ENCODE assay signal across 7 mouse cellular contexts in the genomic region with DNA sequence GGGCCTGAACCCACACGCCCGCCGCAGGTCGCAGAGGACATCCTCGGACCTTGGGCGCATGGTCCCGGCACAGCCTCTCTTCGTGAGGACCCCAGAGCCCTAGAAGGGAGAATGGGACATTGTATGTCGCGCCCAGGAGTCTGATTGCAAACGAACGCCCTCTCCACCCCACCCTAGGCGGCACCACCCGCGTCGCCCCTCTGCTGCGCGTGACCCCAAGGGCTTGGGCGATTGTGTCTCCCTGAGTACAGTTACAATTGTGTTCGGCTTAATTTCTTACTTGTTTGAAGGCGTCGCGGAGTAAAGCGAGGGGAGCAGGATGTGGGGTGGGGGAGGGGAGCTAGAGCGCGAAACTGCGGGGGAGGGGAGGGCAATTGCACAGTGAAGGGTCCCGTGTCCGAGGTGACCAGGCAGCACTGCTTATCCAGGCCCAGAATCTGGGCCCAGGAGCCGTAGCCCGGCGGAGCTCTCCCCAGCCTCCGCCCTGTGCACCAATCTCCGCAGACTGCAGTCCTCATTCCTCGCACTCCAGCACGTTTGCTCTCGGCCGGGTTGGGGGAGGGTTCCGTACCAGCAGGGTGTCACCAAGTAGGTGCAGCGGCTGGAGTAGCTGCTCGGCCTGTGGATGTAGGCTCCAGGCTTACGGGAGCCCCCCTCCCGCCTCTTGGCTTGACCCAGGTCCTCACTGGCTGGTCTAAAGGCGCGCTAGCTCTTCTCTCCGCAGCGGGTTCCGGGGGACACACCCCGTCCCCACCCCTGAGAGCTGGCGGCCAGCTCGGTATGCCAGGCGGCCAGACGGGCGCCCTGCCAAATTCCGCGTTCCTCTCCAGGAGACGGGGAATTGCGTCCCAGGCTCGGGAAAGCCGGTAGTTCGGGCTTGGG. TPM values are rescaled to one million over a fixed set of nuclear protein-coding genes. Genes with fewer than 3 reads are reported as not detected.
DNase-seq lines count a peak whose midpoint lies in the region; ATAC-seq and TF ChIP-seq lines count a peak whose summit lies in the region.

No protein-coding gene starts in this region.

- H3K27me3 ChIP-seq in embryonic facial prominence, embryonic 10.5 days (replicated peaks; ENCODE audit: low read depth, poor library complexity, severe bottlenecking) = no peaks in the 10 kb centered on the region
- no peaks in the 10 kb centered on the region for H3K27me3 ChIP-seq in intestine, postnatal 0 days (replicated peaks; ENCODE audit: control insufficient read depth, insufficient read depth, low read length)
- no peaks in the 10 kb centered on the region; the same call in 1 of the 2 replicates for H3K27me3 ChIP-seq in limb, embryonic 10.5 days (ENCODE audit: low read depth, poor library complexity, severe bottlenecking)
- no peaks in the 10 kb centered on the region for H3K27me3 ChIP-seq in midbrain, embryonic 11.5 days (ENCODE audit: control insufficient read depth, insufficient read depth, low read length)

- WGBS in embryonic facial prominence, embryonic 10.5 days = under 1% methylated on average over 61 of the region's 61 CpGs
- WGBS in intestine, postnatal 0 days = under 1% methylated on average over 61 of the region's 61 CpGs
- under 1% methylated on average over 61 of the region's 61 CpGs for WGBS in limb, embryonic 10.5 days
- under 1% methylated on average over 61 of the region's 61 CpGs for WGBS in midbrain, embryonic 11.5 days

- H3K4me1 ChIP-seq in embryonic facial prominence, embryonic 10.5 days = peaks cover 74% of the 10 kb centered on the region
- peaks cover 11% of the 10 kb centered on the region for H3K4me1 ChIP-seq in intestine, postnatal 0 days (replicated peaks; ENCODE audit: control insufficient read depth, insufficient read depth, low read length)
- H3K4me1 ChIP-seq in limb, embryonic 10.5 days = peaks cover 73% of the 10 kb centered on the region
- H3K4me1 ChIP-seq in midbrain, embryonic 11.5 days (ENCODE audit: control insufficient read depth, insufficient read depth, low read length) = peaks cover 28% of the 10 kb centered on the region

- peak overlapping the region; percentile 98 for H3K4me2 ChIP-seq in intestine, postnatal 0 days (replicated peaks; ENCODE audit: low read depth)
- H3K4me2 ChIP-seq in midbrain, embryonic 11.5 days = peak overlapping the region; percentile 80

- H3K4me3 ChIP-seq in embryonic facial prominence, embryonic 10.5 days = peak overlapping the region; percentile 84
- H3K4me3 ChIP-seq in intestine, postnatal 0 days (ENCODE audit: low read depth, low read length) = peak overlapping the region; percentile 73
- peak overlapping the region; percentile 78 for H3K4me3 ChIP-seq in limb, embryonic 10.5 days
- peak overlapping the region; percentile 63 for H3K4me3 ChIP-seq in midbrain, embryonic 11.5 days (ENCODE audit: low read depth, low read length)

- peak overlapping the region; percentile 72 for H3K9ac ChIP-seq in intestine, postnatal 0 days (ENCODE audit: low read depth, low read length)
- peak overlapping the region; percentile 91 for H3K9ac ChIP-seq in midbrain, embryonic 11.5 days (ENCODE audit: low read length)

- no peaks in the 10 kb centered on the region for H3K36me3 ChIP-seq in embryonic facial prominence, embryonic 10.5 days (replicated peaks)
- H3K36me3 ChIP-seq in intestine, postnatal 0 days (ENCODE audit: control insufficient read depth, insufficient read depth) = no peaks in the 10 kb centered on the region
- H3K36me3 ChIP-seq in limb, embryonic 10.5 days = no peaks in the 10 kb centered on the region
- no peaks in the 10 kb centered on the region for H3K36me3 ChIP-seq in midbrain, embryonic 11.5 days (ENCODE audit: control insufficient read depth, insufficient read depth, low read length)

- peak; percentile 55 for ATAC-seq in intestine, postnatal 0 days
- peak; percentile 67 for ATAC-seq in midbrain, embryonic 11.5 days (ENCODE audit: low FRiP score)

- H3K27ac ChIP-seq in embryonic facial prominence, embryonic 10.5 days (replicated peaks) = peak overlapping the region; percentile 100
- peak overlapping the region; percentile 90 for H3K27ac ChIP-seq in intestine, postnatal 0 days (ENCODE audit: low read depth, low read length)
- peak overlapping the region; percentile 98 for H3K27ac ChIP-seq in limb, embryonic 10.5 days
- peak overlapping the region; percentile 100 for H3K27ac ChIP-seq in midbrain, embryonic 11.5 days (ENCODE audit: low read depth, low read length)

- TF ChIP-seq CTCF in intestine, postnatal 0 days (IDR thresholded peaks at IDR 0.05; ENCODE audit: low read depth) = no peak

- H3K9me3 ChIP-seq in embryonic facial prominence, embryonic 10.5 days = no peaks in the 10 kb centered on the region
- no peaks in the 10 kb centered on the region for H3K9me3 ChIP-seq in intestine, postnatal 0 days (ENCODE audit: control insufficient read depth)
- no peaks in the 10 kb centered on the region for H3K9me3 ChIP-seq in limb, embryonic 10.5 days (replicated peaks)
- H3K9me3 ChIP-seq in midbrain, embryonic 11.5 days (ENCODE audit: control insufficient read depth, low read length) = no peaks in the 10 kb centered on the region

- peak; percentile 91 to 92 for DNase-seq in adrenal gland, adult 18-20 months (ENCODE audit: low spot score in 2 of 2)
- DNase-seq in embryonic facial prominence, embryonic 10.5 days (ENCODE audit: low spot score) = peak; percentile 86
- DNase-seq in gastrocnemius, postnatal 4 days (ENCODE audit: low spot score in 2 of 2) = peak; percentile 90 to 94
- peak; percentile 85 for DNase-seq in limb, embryonic 10.5 days (ENCODE audit: low spot score)
- peak; percentile 98 for DNase-seq in midbrain, embryonic 11.5 days (ENCODE audit: low spot score, missing footprints)
- DNase-seq in spleen, adult 18-20 months = peak; percentile 53 to 61

RNA-seq across cellular contexts. Expression of gene A930004D18Rik, which starts 9.2 kb away (rescaled TPM):
- total RNA-seq in adrenal gland, adult 18-20 months (2021) = 1 to 10 TPM; 1.4 to 2.3 TPM
- polyA plus RNA-seq in embryonic facial prominence, embryonic 10.5 days (2016; fragmentation: Nextera tagmentation; extraction: Ambion mirVana) = 12.7 and 17.7 TPM in 2 replicates
- 1 to 10 TPM; 5.3 to 6.5 TPM for total RNA-seq in gastrocnemius, postnatal 4 days (2021)
- 6.3 and 6.8 TPM in 2 replicates for polyA plus RNA-seq in intestine, postnatal 0 days (2015; fragmentation: Nextera tagmentation; extraction: Ambion mirVana)
- polyA plus RNA-seq in limb, embryonic 10.5 days (2016; fragmentation: Nextera tagmentation; extraction: Ambion mirVana) = 11.5 and 11.6 TPM in 2 replicates
- 10.5 and 11.6 TPM in 2 replicates for polyA plus RNA-seq in midbrain, embryonic 11.5 days (2014; fragmentation: Nextera tagmentation; extraction: Ambion mirVana)

RNA-seq across cellular contexts. Expression of gene Skida1, which starts 20.5 kb away (rescaled TPM):
- 1 to 10 TPM; 1.6 to 2.0 TPM for total RNA-seq in adrenal gland, adult 18-20 months (2021)
- polyA plus RNA-seq in embryonic facial prominence, embryonic 10.5 days (2016; fragmentation: Nextera tagmentation; extraction: Ambion mirVana) = 15.5 and 16.6 TPM in 2 replicates
- 1 to 10 TPM; 4.6 to 4.9 TPM for total RNA-seq in gastrocnemius, postnatal 4 days (2021)
- polyA plus RNA-seq in intestine, postnatal 0 days (2015; fragmentation: Nextera tagmentation; extraction: Ambion mirVana) = 0.95 and 1.2 TPM in 2 replicates
- 7.0 and 11.5 TPM in 2 replicates for polyA plus RNA-seq in limb, embryonic 10.5 days (2016; fragmentation: Nextera tagmentation; extraction: Ambion mirVana)
- 22.9 and 23.4 TPM in 2 replicates for polyA plus RNA-seq in midbrain, embryonic 11.5 days (2014; fragmentation: Nextera tagmentation; extraction: Ambion mirVana)

RNA-seq across cellular contexts. Expression of gene Mllt10, which starts 26.7 kb away (rescaled TPM):
- total RNA-seq in adrenal gland, adult 18-20 months (2021) = 10 to 100 TPM; 41.4 to 44.8 TPM
- 64.4 and 65.5 TPM in 2 replicates for polyA plus RNA-seq in embryonic facial prominence, embryonic 10.5 days (2016; fragmentation: Nextera tagmentation; extraction: Ambion mirVana)
- total RNA-seq in gastrocnemius, postnatal 4 days (2021) = 10 to 100 TPM; 34.5 to 42.5 TPM
- polyA plus RNA-seq in intestine, postnatal 0 days (2015; fragmentation: Nextera tagmentation; extraction: Ambion mirVana) = 22.6 and 30.1 TPM in 2 replicates
- polyA plus RNA-seq in limb, embryonic 10.5 days (2016; fragmentation: Nextera tagmentation; extraction: Ambion mirVana) = 56.9 and 65.3 TPM in 2 replicates
- polyA plus RNA-seq in midbrain, embryonic 11.5 days (2014; fragmentation: Nextera tagmentation; extraction: Ambion mirVana) = 54.1 and 57.2 TPM in 2 replicates

RNA-seq across cellular contexts. Expression of gene H2al2a, which starts 31.6 kb away (rescaled TPM):
- total RNA-seq in adrenal gland, adult 18-20 months (2021) = not detected
- not detected in 2 replicates for polyA plus RNA-seq in embryonic facial prominence, embryonic 10.5 days (2016; fragmentation: Nextera tagmentation; extraction: Ambion mirVana)
- total RNA-seq in gastrocnemius, postnatal 4 days (2021) = not detected
- polyA plus RNA-seq in intestine, postnatal 0 days (2015; fragmentation: Nextera tagmentation; extraction: Ambion mirVana) = not detected in 2 replicates
- polyA plus RNA-seq in limb, embryonic 10.5 days (2016; fragmentation: Nextera tagmentation; extraction: Ambion mirVana) = not detected in 2 replicates
- polyA plus RNA-seq in midbrain, embryonic 11.5 days (2014; fragmentation: Nextera tagmentation; extraction: Ambion mirVana) = not detected in 2 replicates

Comparison
In these comparisons a context has a peak if more than half of its experiments do, and no peak if none do; other contexts are left out.
1. Peak in every context shown above with its lines: DNase-seq, ATAC-seq, H3K4me3 ChIP-seq and H3K27ac ChIP-seq.